Mouse (Mus musculus): Measurements from ENCODE around the gene Cadm2. TPM values are rescaled to one million over a fixed set of nuclear protein-coding genes. Genes with fewer than 3 reads are reported as not detected.

Gene Cadm2
- total RNA-seq, 2 experiments from 2014 or later, result 0.39 to 0.60 TPM

- no peak for DNase-seq (ENCODE audit: low spot score in 2 of 2)
These were observed 105.2 kb downstream of the Cadm2 start for GRCm38 (mm10) chr16:67515549-67515948.

GRCm38 (mm10) chr16:67509079-67509478, 111.6 kb downstream of the Cadm2 start:
- no peak for DNase-seq (ENCODE audit: low spot score in 2 of 2)

GRCm38 (mm10) chr16:67482542-67482941, 138.2 kb downstream of the Cadm2 start:
- DNase-seq (ENCODE audit: low spot score in 2 of 2), result no peak

GRCm38 (mm10) chr16:67467041-67467440, 153.7 kb downstream of the Cadm2 start:
- no peak for DNase-seq (ENCODE audit: low spot score in 2 of 2)

- DNase-seq (ENCODE audit: low spot score in 2 of 2), result no peak
These were observed 184.4 kb downstream of the Cadm2 start for GRCm38 (mm10) chr16:67436301-67436700.

GRCm38 (mm10) chr16:67425371-67425770, 195.3 kb downstream of the Cadm2 start:
- DNase-seq (ENCODE audit: low spot score in 2 of 2), result no peak

- DNase-seq (ENCODE audit: low spot score in 2 of 2), result no peak
These were observed 209.8 kb downstream of the Cadm2 start for GRCm38 (mm10) chr16:67410926-67411325.

GRCm38 (mm10) chr16:67410482-67410881, 210.2 kb downstream of the Cadm2 start:
- DNase-seq (ENCODE audit: low spot score in 2 of 2), result no peak

- no peak for DNase-seq (ENCODE audit: low spot score in 2 of 2)
These were observed 253.0 kb downstream of the Cadm2 start for GRCm38 (mm10) chr16:67367745-67368144.

- no peak for DNase-seq (ENCODE audit: low spot score in 2 of 2)
These were observed 272.7 kb downstream of the Cadm2 start for GRCm38 (mm10) chr16:67348011-67348410.

GRCm38 (mm10) chr16:67347561-67347960, 273.1 kb downstream of the Cadm2 start:
- no peak for DNase-seq (ENCODE audit: low spot score in 2 of 2)

- DNase-seq (ENCODE audit: low spot score in 2 of 2), result no peak
These were observed 274.0 kb downstream of the Cadm2 start for GRCm38 (mm10) chr16:67346621-67347290.

GRCm38 (mm10) chr16:67344194-67344593, 276.5 kb downstream of the Cadm2 start:
- no peak for DNase-seq (ENCODE audit: low spot score in 2 of 2)

GRCm38 (mm10) chr16:67311033-67311432, 309.7 kb downstream of the Cadm2 start:
- DNase-seq (ENCODE audit: low spot score in 2 of 2), result no peak

- no peak for DNase-seq (ENCODE audit: low spot score in 2 of 2)
These were observed 336.0 kb downstream of the Cadm2 start for GRCm38 (mm10) chr16:67284664-67285063.

GRCm38 (mm10) chr16:67243598-67243997, 377.1 kb downstream of the Cadm2 start:
- DNase-seq (ENCODE audit: low spot score in 2 of 2), result no peak

GRCm38 (mm10) chr16:67234862-67235261, 385.8 kb downstream of the Cadm2 start:
- DNase-seq (ENCODE audit: low spot score in 2 of 2), result no peak

- DNase-seq (ENCODE audit: low spot score in 2 of 2), result no peak
These were observed 394.0 kb downstream of the Cadm2 start for GRCm38 (mm10) chr16:67226696-67227095.

- no peak for DNase-seq (ENCODE audit: low spot score in 2 of 2)
These were observed 417.4 kb downstream of the Cadm2 start for GRCm38 (mm10) chr16:67203329-67203728.

GRCm38 (mm10) chr16:67192852-67193415, 427.8 kb downstream of the Cadm2 start:
- no peak for DNase-seq (ENCODE audit: low spot score in 2 of 2)

- DNase-seq (ENCODE audit: low spot score in 2 of 2), result no peak
These were observed 428.3 kb downstream of the Cadm2 start for GRCm38 (mm10) chr16:67192395-67192794.

GRCm38 (mm10) chr16:67186322-67186721, 434.4 kb downstream of the Cadm2 start:
- DNase-seq (ENCODE audit: low spot score in 2 of 2), result no peak

GRCm38 (mm10) chr16:67182958-67183357, 437.8 kb downstream of the Cadm2 start:
- no peak for DNase-seq (ENCODE audit: low spot score in 2 of 2)
